Mouse (Mus musculus) ES-Bruce4 (cell line): ENCODE measurements at regions not wholly inside any gene's neighbourhood (a gene's known extent, or its start where the extent isn't known, plus 50 kb on each side); places are given as distances from the start of the nearest gene placed in this dataset.

Source experiments
- H3K27ac ChIP-seq: 2 replicates; pipeline ENCODE4 v1.5.1; 2012; ENCODE audit warnings: low read length, inconsistent platforms; ENCODE audit not compliant: insufficient read depth
- H3K27me3 ChIP-seq: 2 replicates; pipeline ENCODE4 v1.6.1; 2012; ENCODE audit warnings: mild to moderate bottlenecking, low read length, inconsistent platforms; ENCODE audit not compliant: control insufficient read depth, poor library complexity, insufficient read depth, severe bottlenecking
- H3K36me3 ChIP-seq: 2 replicates; pipeline ENCODE4 v1.6.1; 2012; ENCODE audit warnings: inconsistent platforms, mild to moderate bottlenecking, low read length, moderate library complexity; ENCODE audit not compliant: control insufficient read depth, poor library complexity, insufficient read depth, severe bottlenecking
- H3K4me1 ChIP-seq: one replicate; pipeline ENCODE4 v1.8.1; 2011; ENCODE audit warnings: low read length; ENCODE audit not compliant: control insufficient read depth, insufficient read depth
- H3K4me3 ChIP-seq: 2 replicates; pipeline ENCODE4 v1.5.1; 2011; ENCODE audit warnings: low read depth, mild to moderate bottlenecking, low read length
- H3K9ac ChIP-seq: 2 replicates; pipeline ENCODE4 v1.6.1; 2012; ENCODE audit warnings: low read depth, mild to moderate bottlenecking, inconsistent platforms; ENCODE audit not compliant: poor library complexity, severe bottlenecking
- H3K9me3 ChIP-seq: replicated peaks from 2 replicates; pipeline ENCODE4 v1.6.1; 2012; ENCODE audit warnings: mild to moderate bottlenecking, low read length, inconsistent platforms; ENCODE audit not compliant: control insufficient read depth, poor library complexity, insufficient read depth, severe bottlenecking
- CTCF ChIP-seq: IDR thresholded peaks from one replicate; pipeline ENCODE4 v1.8.1; 2011; ENCODE audit warnings: low read depth, low read length
- EP300 ChIP-seq: IDR thresholded peaks from 2 replicates; pipeline ENCODE4 v1.6.1; 2011; ENCODE audit warnings: low read depth, low read length; ENCODE audit not compliant: insufficient read depth
- POLR2A ChIP-seq: IDR thresholded peaks from one replicate; pipeline ENCODE4 v1.8.1; 2011; ENCODE audit warnings: low read length; ENCODE audit not compliant: insufficient read depth

- no peak overlapping the region for H3K27ac ChIP-seq
- no peak overlapping the region for H3K4me3 ChIP-seq
- H3K27me3 ChIP-seq: no peaks in the 10 kb centered on the region
- H3K9ac ChIP-seq: no peak overlapping the region
- H3K36me3 ChIP-seq: no peaks in the 10 kb centered on the region
- no peaks in the 10 kb centered on the region for H3K9me3 ChIP-seq
- TF ChIP-seq EP300 (no peak), CTCF (peak; percentile 26)
- no peaks in the 10 kb centered on the region for H3K4me1 ChIP-seq
Measured at GRCm38 (mm10) chr12:35831268-35831667, 94.2 kb upstream of the Agr3 start.

- Histone ChIP-seq H3K9ac (no peak overlapping the region), H3K4me1 (no peaks in the 10 kb centered on the region), H3K27me3 (no peaks in the 10 kb centered on the region), H3K9me3 (no peaks in the 10 kb centered on the region), H3K36me3 (no peaks in the 10 kb centered on the region), H3K27ac (no peak overlapping the region), H3K4me3 (no peak overlapping the region)
- no peak for TF ChIP-seq CTCF
- TF ChIP-seq POLR2A: no peak
- no peak for TF ChIP-seq EP300
Measured at GRCm38 (mm10) chr12:35827797-35828196, 97.6 kb upstream of the Agr3 start.

DNA sequence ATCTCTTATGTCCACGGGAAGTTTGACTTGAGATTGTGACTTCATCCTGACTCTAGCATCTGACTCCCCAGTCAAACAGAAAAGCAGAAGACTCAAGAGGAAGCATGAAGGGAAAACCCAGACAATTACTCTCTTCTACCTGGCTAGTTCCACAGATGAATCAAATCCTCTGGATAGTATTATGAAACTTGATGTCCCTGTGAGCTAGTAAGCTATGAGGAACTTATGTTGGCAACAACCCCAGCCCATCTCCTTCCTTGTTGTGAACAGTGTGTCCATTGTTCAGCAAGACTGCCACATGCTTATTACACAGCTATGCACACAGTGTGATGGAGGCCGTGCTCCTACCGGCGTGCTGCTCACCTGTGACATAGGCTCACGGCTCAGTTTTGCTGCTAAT lies 98.4 kb upstream of the Agr3 start:
- Histone ChIP-seq H3K4me1 (no peaks in the 10 kb centered on the region), H3K27me3 (no peaks in the 10 kb centered on the region), H3K27ac (no peak overlapping the region), H3K36me3 (no peaks in the 10 kb centered on the region), H3K9me3 (no peaks in the 10 kb centered on the region), H3K9ac (no peak overlapping the region), H3K4me3 (no peak overlapping the region)
- TF ChIP-seq CTCF: no peak

GRCm38 (mm10) chr12:35824587-35824987 lies 100.8 kb upstream of the Agr3 start:
- no peak for TF ChIP-seq CTCF
- no peak for TF ChIP-seq POLR2A
- no peak for TF ChIP-seq EP300
- no peaks in the 10 kb centered on the region for H3K27me3 ChIP-seq
- no peak overlapping the region for H3K9ac ChIP-seq
- no peaks in the 10 kb centered on the region for H3K36me3 ChIP-seq
- no peaks in the 10 kb centered on the region for H3K4me1 ChIP-seq
- H3K9me3 ChIP-seq: no peaks in the 10 kb centered on the region
- no peak overlapping the region for H3K4me3 ChIP-seq
- no peak overlapping the region for H3K27ac ChIP-seq

DNA sequence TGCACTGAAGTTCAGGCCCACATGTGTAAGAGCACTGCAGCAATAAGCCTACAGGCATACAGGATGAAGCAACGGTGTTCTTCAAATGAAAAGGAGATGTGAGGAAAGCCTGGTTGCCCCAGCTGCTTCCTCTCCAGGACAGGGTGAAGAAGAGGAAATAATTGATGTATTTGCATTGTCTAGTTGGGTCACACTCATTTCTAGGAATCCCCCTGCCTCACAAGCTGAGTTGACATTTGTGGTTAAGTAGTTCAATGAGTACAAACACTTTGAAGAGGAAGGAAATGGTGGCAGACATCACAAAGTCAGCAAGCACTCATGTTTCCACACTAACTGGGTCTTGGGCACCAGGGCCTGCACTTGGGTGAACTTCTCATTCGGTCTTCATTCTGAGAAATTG lies 126.2 kb upstream of the Agr3 start:
- H3K27ac ChIP-seq: no peak overlapping the region
- peaks cover 5% of the 10 kb centered on the region for H3K9me3 ChIP-seq
- no peaks in the 10 kb centered on the region for H3K4me1 ChIP-seq
- H3K27me3 ChIP-seq: no peaks in the 10 kb centered on the region
- H3K36me3 ChIP-seq: no peaks in the 10 kb centered on the region
- TF ChIP-seq POLR2A: no peak
- no peak for TF ChIP-seq EP300
- TF ChIP-seq CTCF: no peak
- no peak overlapping the region for H3K4me3 ChIP-seq
- no peak overlapping the region for H3K9ac ChIP-seq

DNA sequence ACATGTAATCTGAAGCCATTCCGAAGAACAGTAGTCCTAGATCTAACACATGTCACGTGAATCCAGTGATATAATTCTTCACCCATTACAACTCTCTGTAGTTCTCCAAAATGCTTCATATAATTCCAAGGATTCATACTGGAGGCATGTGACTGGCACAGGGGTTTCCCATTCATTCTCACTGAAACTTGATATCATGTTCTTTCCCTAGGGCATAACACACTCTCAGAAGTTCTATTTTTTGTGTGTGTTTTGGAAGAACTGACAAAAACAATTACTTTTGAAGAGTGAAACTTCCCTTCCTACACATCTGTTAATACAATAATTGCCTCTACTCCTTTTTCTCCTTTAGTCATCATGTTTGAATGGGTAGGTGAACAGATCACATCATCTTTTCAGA lies 150.0 kb upstream of the Agr3 start:
- H3K9ac ChIP-seq: no peak overlapping the region
- TF ChIP-seq POLR2A: no peak
- TF ChIP-seq CTCF: no peak
- TF ChIP-seq EP300: no peak
- no peaks in the 10 kb centered on the region for H3K4me1 ChIP-seq

More for the DNA sequence above, 150.0 kb upstream of the Agr3 start:
- Histone ChIP-seq H3K27ac (no peak overlapping the region), H3K27me3 (no peaks in the 10 kb centered on the region), H3K36me3 (no peaks in the 10 kb centered on the region), H3K9me3 (0 out of 2 replicates have a peak, but pooled peaks cover 2% of the 10 kb centered on the region), H3K4me3 (no peak overlapping the region)
